Mouse (Mus musculus) midbrain, embryonic 15.5 days (tissue): ENCODE measurements around the gene Oas1d. TPM values are rescaled to one million over a fixed set of nuclear protein-coding genes. Genes with fewer than 3 reads are reported as not detected.
"Not testable (repeated sequence)": the region's sequence is repeated elsewhere in the genome, so short reads cannot be mapped to it uniquely, and the experiment has no call there.

ENCODE experiments used
- ATAC-seq: fragments of 200-750 bp; cut with Nextera tagmentation; replicated peaks from 2 replicates; pipeline ENCODE4 v1.8.0; 2017; ENCODE audit warnings: moderate TSS enrichment
- H3K27ac ChIP-seq: fragments of 300-500 bp; sonication (generic); 2 replicates; pipeline ENCODE4 v1.5.1; 2015; ENCODE audit warnings: mild to moderate bottlenecking, inconsistent platforms
- H3K27me3 ChIP-seq: fragments of 300-500 bp; sonication (generic); replicated peaks from 2 replicates; pipeline ENCODE4 v1.6.1; 2015; ENCODE audit warnings: inconsistent platforms
- H3K36me3 ChIP-seq: fragments of 300-500 bp; sonication (generic); replicated peaks from 2 replicates; pipeline ENCODE4 v1.6.1; 2015; ENCODE audit warnings: inconsistent platforms
- H3K4me1 ChIP-seq: fragments of 300-500 bp; sonication (generic); 2 replicates; pipeline ENCODE4 v1.6.1; 2015; ENCODE audit warnings: inconsistent platforms
- H3K4me2 ChIP-seq: fragments of 300-500 bp; sonication (generic); 2 replicates; pipeline ENCODE4 v1.6.1; 2015; ENCODE audit warnings: inconsistent platforms, mild to moderate bottlenecking, moderate library complexity
- H3K4me3 ChIP-seq: fragments of 300-500 bp; sonication (generic); 2 replicates; pipeline ENCODE4 v1.5.1; 2015; ENCODE audit warnings: mild to moderate bottlenecking, inconsistent platforms
- H3K9ac ChIP-seq: fragments of 300-500 bp; sonication (generic); 2 replicates; pipeline ENCODE4 v1.6.1; 2015; ENCODE audit warnings: mild to moderate bottlenecking, inconsistent platforms
- H3K9me3 ChIP-seq: fragments of 300-500 bp; sonication (generic); 2 replicates; pipeline ENCODE4 v1.6.1; 2016; ENCODE audit warnings: inconsistent platforms
- WGBS: fragments of 180-500 bp; shearing (Covaris S2); methylation state at CpG from one replicate; pipeline ENCODE4 v1.1.7; 2015; ENCODE audit warnings: mixed read lengths; 5-methylcytosine and 5-hydroxymethylcytosine counted together
- polyA plus RNA-seq: library from polyadenylated mRNA; unstranded; fragments of >200 nt; fragmentation: Nextera tagmentation; extraction: Ambion mirVana; gene quantifications from 2 replicates; pipeline ENCODE4 v1.2.1, GENCODE M21; 2015

The Oas1d gene
- polyA plus RNA-seq, result 0.10 and 0.13 TPM in 2 replicates

- ATAC-seq, H3K4me3 ChIP-seq, H3K4me2 ChIP-seq, H3K9me3 ChIP-seq, H3K4me1 ChIP-seq, H3K9ac ChIP-seq, H3K36me3 ChIP-seq, H3K27ac ChIP-seq, H3K27me3 ChIP-seq: not testable (repeated sequence)
- 58% methylated on average over 8 of the region's 8 CpGs for WGBS
These were observed at the start of gene Oas1d for GRCm38 (mm10) chr5:120914204-120914603. Gene Oas1d, plus strand, starts transcription at chr5:120914536.

- Histone ChIP-seq H3K4me3 (no peak overlapping the region), H3K4me1 (no peaks in the 10 kb centered on the region), H3K36me3 (no peaks in the 10 kb centered on the region), H3K9me3 (no peaks in the 10 kb centered on the region), H3K9ac (no peak overlapping the region), H3K27ac (no peak overlapping the region), H3K4me2 (no peak overlapping the region), H3K27me3 (no peaks in the 10 kb centered on the region)
- WGBS, result 69% methylated on average over 3 of the region's 3 CpGs
- no peak for ATAC-seq
These were observed 48.9 kb upstream of the Oas1d start for GRCm38 (mm10) chr5:120865336-120865860.

- no peaks in the 10 kb centered on the region for H3K4me1 ChIP-seq
- H3K27me3 ChIP-seq, result no peaks in the 10 kb centered on the region
- H3K4me3 ChIP-seq, result no peak overlapping the region
- H3K9me3 ChIP-seq, result no peaks in the 10 kb centered on the region
- no peak overlapping the region for H3K9ac ChIP-seq
- WGBS, result 82% methylated on average over 7 of the region's 7 CpGs
- no peak for ATAC-seq
- H3K27ac ChIP-seq, result no peak overlapping the region
- H3K4me2 ChIP-seq, result no peak overlapping the region
- no peaks in the 10 kb centered on the region for H3K36me3 ChIP-seq
These were observed 44.8 kb upstream of the Oas1d start for GRCm38 (mm10) chr5:120869436-120870015.

GRCm38 (mm10) chr5:120870081-120870480 lies 44.3 kb upstream of the Oas1d start:
- Histone ChIP-seq H3K9ac (no peak overlapping the region), H3K4me1 (no peaks in the 10 kb centered on the region), H3K4me2 (no peak overlapping the region), H3K27me3 (no peaks in the 10 kb centered on the region), H3K9me3 (no peaks in the 10 kb centered on the region), H3K36me3 (no peaks in the 10 kb centered on the region), H3K27ac (no peak overlapping the region), H3K4me3 (no peak overlapping the region)
- ATAC-seq, result no peak
- 60% methylated on average over 3 of the region's 3 CpGs for WGBS

- no peaks in the 10 kb centered on the region for H3K27me3 ChIP-seq
- H3K36me3 ChIP-seq, result no peaks in the 10 kb centered on the region
- H3K4me2 ChIP-seq, result no peak overlapping the region
- WGBS, result 89% methylated on average over 7 of the region's 7 CpGs
- H3K9me3 ChIP-seq, result no peaks in the 10 kb centered on the region
- no peaks in the 10 kb centered on the region for H3K4me1 ChIP-seq
- no peak overlapping the region for H3K4me3 ChIP-seq
- H3K9ac ChIP-seq, result no peak overlapping the region
- no peak for ATAC-seq
- H3K27ac ChIP-seq, result no peak overlapping the region
These were observed 43.6 kb upstream of the Oas1d start for GRCm38 (mm10) chr5:120870782-120871181.

- Histone ChIP-seq H3K4me2 (no peak overlapping the region), H3K36me3 (no peaks in the 10 kb centered on the region), H3K27me3 (no peaks in the 10 kb centered on the region), H3K9me3 (no peaks in the 10 kb centered on the region), H3K27ac (no peak overlapping the region), H3K9ac (no peak overlapping the region), H3K4me3 (no peak overlapping the region), H3K4me1 (no peaks in the 10 kb centered on the region)
- no peak for ATAC-seq
- 57% methylated on average over 2 of the region's 2 CpGs for WGBS
These were observed 42.9 kb upstream of the Oas1d start for GRCm38 (mm10) chr5:120871469-120871868.

GRCm38 (mm10) chr5:120876839-120877238 lies 37.5 kb upstream of the Oas1d start:
- H3K27me3 ChIP-seq, H3K9ac ChIP-seq, H3K4me1 ChIP-seq, H3K36me3 ChIP-seq, H3K9me3 ChIP-seq, H3K27ac ChIP-seq, H3K4me3 ChIP-seq, H3K4me2 ChIP-seq, ATAC-seq: not testable (repeated sequence)
- 78% methylated on average over 2 of the region's 3 CpGs for WGBS

GRCm38 (mm10) chr5:120877407-120877806 lies 36.9 kb upstream of the Oas1d start:
- not testable (repeated sequence) for H3K36me3 ChIP-seq, H3K9ac ChIP-seq, H3K27ac ChIP-seq, H3K4me2 ChIP-seq, H3K27me3 ChIP-seq, H3K4me3 ChIP-seq, H3K4me1 ChIP-seq, ATAC-seq, H3K9me3 ChIP-seq
- WGBS, result 74% methylated on average over 2 of the region's 2 CpGs

GRCm38 (mm10) chr5:120878803-120879202 lies 35.5 kb upstream of the Oas1d start:
- WGBS, result 63% methylated on average over 2 of the region's 2 CpGs

GRCm38 (mm10) chr5:120881681-120882080 lies 32.7 kb upstream of the Oas1d start:
- 94% methylated on average over 6 of the region's 6 CpGs for WGBS
- H3K27ac ChIP-seq, H3K4me3 ChIP-seq, H3K9me3 ChIP-seq, H3K36me3 ChIP-seq, H3K27me3 ChIP-seq, H3K4me1 ChIP-seq, H3K4me2 ChIP-seq, ATAC-seq, H3K9ac ChIP-seq: not testable (repeated sequence)

More at GRCm38 (mm10) chr5:120878803-120879202, 35.5 kb upstream of the Oas1d start:
- not testable (repeated sequence) for H3K27me3 ChIP-seq, ATAC-seq, H3K9ac ChIP-seq, H3K4me3 ChIP-seq, H3K27ac ChIP-seq, H3K4me1 ChIP-seq, H3K36me3 ChIP-seq, H3K9me3 ChIP-seq, H3K4me2 ChIP-seq

GRCm38 (mm10) chr5:120887413-120887812 lies 26.9 kb upstream of the Oas1d start, which contains the start of gene Oas1g:
Gene Oas1g, minus strand, starts transcription at chr5:120887613.
- WGBS, result 33% methylated on average over 7 of the region's 9 CpGs
- not testable (repeated sequence) for H3K36me3 ChIP-seq, H3K27ac ChIP-seq, H3K4me3 ChIP-seq, H3K4me2 ChIP-seq, H3K9ac ChIP-seq, H3K4me1 ChIP-seq, H3K27me3 ChIP-seq, H3K9me3 ChIP-seq, ATAC-seq

GRCm38 (mm10) chr5:120887831-120888230 lies 26.5 kb upstream of the Oas1d start:
- ATAC-seq, result no peak
- Histone ChIP-seq H3K4me1 (no peaks in the 10 kb centered on the region), H3K4me3 (no peak overlapping the region), H3K9me3 (no peaks in the 10 kb centered on the region), H3K4me2 (no peak overlapping the region), H3K27ac (no peak overlapping the region), H3K27me3 (no peaks in the 10 kb centered on the region), H3K9ac (no peak overlapping the region), H3K36me3 (no peaks in the 10 kb centered on the region)
- WGBS, result 61% methylated on average over 6 of the region's 6 CpGs

- H3K4me3 ChIP-seq, ATAC-seq, H3K4me2 ChIP-seq, H3K4me1 ChIP-seq, H3K9ac ChIP-seq, H3K27ac ChIP-seq, H3K27me3 ChIP-seq, H3K9me3 ChIP-seq, H3K36me3 ChIP-seq: not testable (repeated sequence)
- WGBS, result 43% methylated on average over 4 of the region's 4 CpGs
These were observed 26.0 kb upstream of the Oas1d start for GRCm38 (mm10) chr5:120888294-120888815.
